Mouse (Mus musculus): ENCODE measurements around the gene Dop1b. TPM values are rescaled to one million over a fixed set of nuclear protein-coding genes. Genes with fewer than 3 reads are reported as not detected.

Gene Dop1b
- polyA plus RNA-seq, 1 experiment from 2014 or later: 41.0 TPM

Other genes starting within 250 kb of the Dop1b start
- gene Setd4, start 107.8 kb upstream of the Dop1b start, polyA plus RNA-seq (2015; fragmentation: Nextera tagmentation; extraction: Ambion mirVana): 19.5 and 22.4 TPM in 2 replicates
- 146 and 150 TPM in 2 replicates for gene Cbr1, start 106.1 kb upstream of the Dop1b start, polyA plus RNA-seq (2015; fragmentation: Nextera tagmentation; extraction: Ambion mirVana)
- not detected in 2 replicates for gene Gm5678, start 83.8 kb upstream of the Dop1b start, polyA plus RNA-seq (2015; fragmentation: Nextera tagmentation; extraction: Ambion mirVana)
- 1.1 and 3.0 TPM in 2 replicates for gene Cbr3, start 28.7 kb upstream of the Dop1b start, polyA plus RNA-seq (2015; fragmentation: Nextera tagmentation; extraction: Ambion mirVana)
- gene Morc3, start 120.2 kb downstream of the Dop1b start, polyA plus RNA-seq (2015; fragmentation: Nextera tagmentation; extraction: Ambion mirVana): 32.7 and 37.7 TPM in 2 replicates
- gene Chaf1b, start 172.0 kb downstream of the Dop1b start, polyA plus RNA-seq (2015; fragmentation: Nextera tagmentation; extraction: Ambion mirVana): 12.4 and 15.1 TPM in 2 replicates